Mouse (Mus musculus) stomach, postnatal 0 days (tissue): ENCODE measurements at regions not wholly inside any gene's neighbourhood (a gene's known extent, or its start where the extent isn't known, plus 50 kb on each side); places are given as distances from the start of the nearest gene placed in this dataset.

Source experiments
- ATAC-seq: fragments of 200-750 bp; cut with Nextera tagmentation; 2 replicates; pipeline ENCODE4 v1.8.0; 2017; ENCODE audit not compliant: low FRiP score, low TSS enrichment
- DNase-seq: peaks from one replicate; pipeline ENCODE4 v3.0.0-alpha.2; 2016; ENCODE audit warnings: low spot score
- H3K27ac ChIP-seq: fragments of 300-500 bp; sonication (generic); replicated peaks from 2 replicates; pipeline ENCODE4 v1.5.1; 2014; ENCODE audit warnings: mild to moderate bottlenecking, control low read depth
- H3K27me3 ChIP-seq: fragments of 300-500 bp; sonication (generic); 2 replicates; pipeline ENCODE4 v1.6.1; 2014; ENCODE audit warnings: low read length; ENCODE audit not compliant: control insufficient read depth, insufficient read depth
- H3K36me3 ChIP-seq: fragments of 300-500 bp; sonication (generic); 2 replicates; pipeline ENCODE4 v1.6.1; 2014; ENCODE audit warnings: low read length, mixed read lengths; ENCODE audit not compliant: control insufficient read depth, insufficient read depth
- H3K4me1 ChIP-seq: fragments of 300-500 bp; sonication (generic); replicated peaks from 2 replicates; pipeline ENCODE4 v1.6.1; 2014; ENCODE audit warnings: antibody characterized with exemption; ENCODE audit not compliant: control insufficient read depth, insufficient read depth
- H3K4me2 ChIP-seq: fragments of 300-500 bp; sonication (generic); replicated peaks from 2 replicates; pipeline ENCODE4 v1.6.1; 2014; ENCODE audit warnings: low read depth, mild to moderate bottlenecking, control low read depth, moderate library complexity
- H3K4me3 ChIP-seq: fragments of 300-500 bp; sonication (generic); 2 replicates; pipeline ENCODE4 v1.5.1; 2014; ENCODE audit warnings: low read depth, low read length, control low read depth
- H3K9ac ChIP-seq: fragments of 300-500 bp; sonication (generic); 2 replicates; pipeline ENCODE4 v1.6.1; 2014; ENCODE audit warnings: mild to moderate bottlenecking, low read length, control low read depth, mixed read lengths
- H3K9me3 ChIP-seq: fragments of 300-500 bp; sonication (generic); 2 replicates; pipeline ENCODE4 v1.6.1; 2016; ENCODE audit warnings: low read length; ENCODE audit not compliant: control insufficient read depth
- CTCF ChIP-seq: IDR thresholded peaks from 2 replicates; pipeline ENCODE4 v1.5.1; 2016; ENCODE audit warnings: antibody characterized with exemption, low read depth, mild to moderate bottlenecking, moderate library complexity
- EP300 ChIP-seq: optimal IDR thresholded peaks from 2 replicates; pipeline ENCODE3; 2016; ENCODE audit warnings: antibody characterized with exemption
- WGBS: fragments of 180-500 bp; shearing (Covaris S2); extraction: QIAGEN DNeasy Blood & Tissue Kit; methylation state at CpG from one replicate; pipeline ENCODE4 v1.1.7; 2014; 5-methylcytosine and 5-hydroxymethylcytosine counted together

DNA sequence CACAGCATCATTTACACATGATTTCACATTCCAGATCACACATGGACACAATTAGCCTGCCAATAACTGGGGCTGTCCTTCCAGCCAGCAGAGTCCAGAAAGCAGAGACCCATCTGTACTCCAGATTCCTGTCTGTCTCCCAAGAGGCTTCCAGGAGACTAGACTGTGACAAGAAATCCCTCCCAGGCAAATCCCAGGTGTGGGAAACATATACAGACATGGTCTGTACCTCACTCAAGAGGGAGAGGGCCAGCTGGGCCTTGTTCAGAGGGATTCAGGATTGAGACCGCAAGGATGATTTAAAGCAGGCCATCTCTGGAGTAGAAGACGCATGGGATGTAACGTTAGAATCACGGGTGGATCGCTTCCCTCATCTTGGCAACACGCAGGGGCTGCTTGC is 182.7 kb upstream of the Prr30 start:
- 51% methylated on average over 6 of the region's 6 CpGs for WGBS
- DNase-seq, result no peak
- no peaks in the 10 kb centered on the region for H3K27me3 ChIP-seq
- no peak overlapping the region for H3K4me3 ChIP-seq
- H3K4me1 ChIP-seq, result no peaks in the 10 kb centered on the region
- no peak overlapping the region for H3K27ac ChIP-seq
- H3K9ac ChIP-seq, result no peak overlapping the region
- TF ChIP-seq CTCF, result no peak
- TF ChIP-seq EP300, result no peak
- H3K36me3 ChIP-seq, result no peaks in the 10 kb centered on the region
- no peaks in the 10 kb centered on the region for H3K9me3 ChIP-seq
- H3K4me2 ChIP-seq, result no peak overlapping the region
- ATAC-seq, result no peak

DNA sequence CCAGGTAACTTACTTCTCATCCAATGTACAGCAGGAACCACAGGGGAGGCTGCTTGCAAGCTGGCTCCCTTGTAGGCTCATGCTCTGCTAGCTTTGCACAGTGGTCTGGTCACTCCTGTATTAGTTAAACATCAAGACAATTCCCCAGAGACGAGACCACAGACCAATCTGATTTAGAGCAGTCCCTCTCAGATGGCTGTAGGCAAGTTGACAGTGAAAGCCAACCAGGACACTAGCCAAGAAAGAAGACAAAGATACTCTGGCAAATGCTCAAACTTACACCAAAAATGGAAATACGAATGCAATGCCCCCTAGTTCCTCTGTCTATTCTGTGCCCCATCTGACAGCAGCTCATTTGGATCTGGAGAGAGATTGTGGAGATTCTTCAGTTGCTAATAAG is 181.8 kb upstream of the Prr30 start:
- H3K36me3 ChIP-seq, result no peaks in the 10 kb centered on the region
- H3K9me3 ChIP-seq, result no peaks in the 10 kb centered on the region
- H3K4me1 ChIP-seq, result no peaks in the 10 kb centered on the region
- H3K4me2 ChIP-seq, result no peak overlapping the region
- DNase-seq (no peak), ATAC-seq (no peak)
- H3K9ac ChIP-seq, result no peak overlapping the region
- TF ChIP-seq EP300, result no peak
- TF ChIP-seq CTCF, result no peak
- H3K27ac ChIP-seq, result no peak overlapping the region
- no peak overlapping the region for H3K4me3 ChIP-seq
- 49% methylated on average over 2 of the region's 2 CpGs for WGBS
- H3K27me3 ChIP-seq, result no peaks in the 10 kb centered on the region

DNA sequence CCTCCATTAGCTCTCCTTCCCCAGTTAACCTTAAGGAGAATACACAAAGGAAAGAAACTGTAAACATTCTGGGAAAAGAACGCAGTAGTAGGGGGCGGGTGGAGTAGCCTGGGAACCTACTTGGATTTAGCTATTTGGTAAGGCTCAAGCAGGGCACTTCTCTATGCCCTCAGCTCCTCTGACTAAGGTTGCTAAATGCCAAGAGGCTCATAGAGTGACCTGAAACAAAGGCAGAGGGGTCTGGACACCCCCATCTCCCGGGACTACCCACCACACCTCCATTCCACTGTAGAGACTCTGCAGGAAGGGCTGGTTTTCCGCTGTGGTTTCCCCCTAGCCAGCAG is 179.5 kb upstream of the Prr30 start:
- no peaks in the 10 kb centered on the region for H3K36me3 ChIP-seq
- DNase-seq, result no peak
- peak overlapping the region; percentile 51 for H3K4me2 ChIP-seq
- H3K27ac ChIP-seq, result no peak overlapping the region
- H3K9me3 ChIP-seq, result no peaks in the 10 kb centered on the region
- no peak for ATAC-seq
- 37% methylated on average over 4 of the region's 4 CpGs for WGBS
- H3K27me3 ChIP-seq, result no peaks in the 10 kb centered on the region
- H3K4me1 ChIP-seq, result no peaks in the 10 kb centered on the region
- no peak for TF ChIP-seq EP300
- TF ChIP-seq CTCF, result no peak
- H3K4me3 ChIP-seq, result no peak overlapping the region
- H3K9ac ChIP-seq, result no peak overlapping the region

DNA sequence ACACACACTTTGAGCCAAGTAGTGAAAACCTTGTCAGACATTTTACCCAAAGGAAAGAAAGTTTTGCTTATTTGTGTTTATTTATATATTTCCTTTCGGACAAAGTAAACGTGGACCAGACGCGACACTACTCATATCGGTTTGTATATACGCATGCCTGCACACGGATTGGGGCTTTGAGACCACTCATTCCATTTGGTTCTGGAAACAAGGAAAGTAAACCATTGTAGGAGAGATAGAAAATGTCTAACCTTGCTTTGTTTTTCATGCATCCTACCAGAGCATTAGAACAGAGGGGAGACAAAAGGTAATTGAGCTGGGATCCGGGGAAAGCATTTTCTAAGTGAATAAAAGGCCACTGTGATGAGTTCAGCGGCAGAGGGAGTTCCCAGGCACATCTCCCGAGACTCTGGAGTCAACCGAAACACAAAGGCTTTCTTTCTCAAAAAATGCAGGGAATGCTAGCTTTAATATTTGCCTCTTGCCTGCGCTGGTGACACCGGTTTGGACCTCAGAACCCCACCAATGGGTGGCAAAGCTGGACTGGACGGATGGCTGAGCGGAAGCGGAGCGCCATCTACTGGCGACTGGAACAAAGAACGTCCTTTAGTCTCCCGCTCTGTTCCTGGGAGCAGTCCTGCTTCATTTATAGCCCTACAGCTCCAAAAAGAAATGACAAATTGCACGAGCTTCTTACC is 179.0 kb upstream of the Prr30 start:
- Histone ChIP-seq H3K9ac (no peak overlapping the region), H3K36me3 (no peaks in the 10 kb centered on the region), H3K27ac (no peak overlapping the region), H3K9me3 (no peaks in the 10 kb centered on the region), H3K4me2 (peak overlapping the region; percentile 51), H3K27me3 (no peaks in the 10 kb centered on the region), H3K4me1 (no peaks in the 10 kb centered on the region), H3K4me3 (peak overlapping the region; percentile 23; the same call in 1 of the 2 replicates)
- TF ChIP-seq EP300 (no peak), CTCF (peak; percentile 97)
- DNase-seq (peak; percentile 73), ATAC-seq (peak; percentile 76; the same call in 1 of the 2 replicates)
- WGBS, result 14% methylated on average over 21 of the region's 21 CpGs

DNA sequence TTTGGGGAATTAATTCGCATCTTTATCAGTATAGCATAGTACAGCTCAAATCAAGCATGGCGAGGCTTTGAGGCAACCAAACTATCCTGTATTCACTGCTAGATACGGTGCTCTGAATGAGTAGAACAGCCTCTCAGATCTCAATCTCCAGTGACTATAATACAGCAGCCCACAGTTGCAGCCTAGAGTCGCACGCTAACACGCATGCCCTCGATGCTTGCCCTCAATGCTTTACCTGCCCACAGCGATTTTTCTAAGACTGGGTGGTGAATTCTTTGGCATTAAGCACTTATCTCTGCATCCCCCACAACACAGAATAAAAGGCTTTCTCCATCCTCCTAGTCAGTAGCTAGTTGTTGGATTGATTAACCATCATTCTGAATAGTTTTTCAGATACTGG is 178.4 kb upstream of the Prr30 start:
- peak overlapping the region; percentile 51; the same call in 1 of the 2 replicates for H3K4me2 ChIP-seq
- no peak for DNase-seq
- WGBS, result 82% methylated on average over 8 of the region's 8 CpGs

DNA sequence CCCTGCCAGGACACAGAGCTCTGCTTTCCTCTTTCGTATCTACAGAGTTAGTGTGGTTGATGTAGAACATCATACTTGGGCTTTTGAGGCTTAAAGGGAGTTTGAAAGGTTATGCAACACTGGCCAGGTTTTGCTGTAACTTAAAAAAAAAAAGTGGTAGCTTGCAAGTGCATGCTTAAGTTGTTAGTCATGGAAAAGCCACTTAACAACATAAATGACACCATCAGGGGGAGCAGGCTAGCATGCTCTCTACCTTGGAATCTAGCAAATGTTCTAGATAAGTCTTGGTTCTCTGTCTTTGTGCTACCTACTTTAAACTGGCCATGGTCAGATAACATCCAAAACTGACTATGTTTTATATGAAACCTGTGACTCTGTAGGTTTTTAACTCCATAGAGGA is 176.6 kb upstream of the Prr30 start:
- H3K4me2 ChIP-seq, result no peak overlapping the region
- no peak overlapping the region for H3K27ac ChIP-seq
- 57% methylated on average over 1 of the region's 1 CpGs for WGBS

More for the DNA sequence above, 178.4 kb upstream of the Prr30 start:
- no peaks in the 10 kb centered on the region for H3K4me1 ChIP-seq
- ATAC-seq, result no peak
- H3K27ac ChIP-seq, result no peak overlapping the region
- no peak overlapping the region for H3K9ac ChIP-seq
- H3K9me3 ChIP-seq, result no peaks in the 10 kb centered on the region
- H3K27me3 ChIP-seq, result no peaks in the 10 kb centered on the region
- TF ChIP-seq CTCF, result no peak
- TF ChIP-seq EP300, result no peak
- no peaks in the 10 kb centered on the region for H3K36me3 ChIP-seq
- H3K4me3 ChIP-seq, result no peak overlapping the region

More for the DNA sequence above, 176.6 kb upstream of the Prr30 start:
- H3K9me3 ChIP-seq, result no peaks in the 10 kb centered on the region
- H3K36me3 ChIP-seq, result no peaks in the 10 kb centered on the region
- DNase-seq (no peak), ATAC-seq (no peak)
- no peak overlapping the region for H3K9ac ChIP-seq
- no peak for TF ChIP-seq CTCF
- TF ChIP-seq EP300, result no peak
- no peak overlapping the region for H3K4me3 ChIP-seq
- no peaks in the 10 kb centered on the region for H3K27me3 ChIP-seq
- no peaks in the 10 kb centered on the region for H3K4me1 ChIP-seq
